Mouse (Mus musculus) gastrocnemius, postnatal 36 days (tissue): ENCODE data around the gene Zfp40. TPM values are rescaled to one million over a fixed set of nuclear protein-coding genes. Genes with fewer than 3 reads are reported as not detected.
"Not testable (repeated sequence)": the region's sequence is repeated elsewhere in the genome, so short reads cannot be mapped to it uniquely, and the experiment has no call there.

Experiments used
- DNase-seq, 2 experiments: peaks; one replicate each; pipeline ENCODE4 v3.0.0; 2022
- intact Hi-C: fragments of 180-260 bp; cut with DNase I; formaldehyde crosslinking; loops from one replicate; pipeline ENCODE4 v1.15.1; 2025
- long read RNA-seq, 2 experiments: library from polyadenylated mRNA; stranded (forward); transcript quantifications; one replicate each; pipeline ENCODE4 v2.0.0; 2021
- total RNA-seq, 2 experiments: library from RNA; stranded (reverse); gene quantifications; 2 replicates each; pipeline ENCODE4 v1.2.3; 2021

Zfp40 gene
- total RNA-seq = 1 to 10 TPM; 2.0 TPM
- long read RNA-seq, experiment 1 = 0 reads
- long read RNA-seq, experiment 2 = 0 reads

DNA sequence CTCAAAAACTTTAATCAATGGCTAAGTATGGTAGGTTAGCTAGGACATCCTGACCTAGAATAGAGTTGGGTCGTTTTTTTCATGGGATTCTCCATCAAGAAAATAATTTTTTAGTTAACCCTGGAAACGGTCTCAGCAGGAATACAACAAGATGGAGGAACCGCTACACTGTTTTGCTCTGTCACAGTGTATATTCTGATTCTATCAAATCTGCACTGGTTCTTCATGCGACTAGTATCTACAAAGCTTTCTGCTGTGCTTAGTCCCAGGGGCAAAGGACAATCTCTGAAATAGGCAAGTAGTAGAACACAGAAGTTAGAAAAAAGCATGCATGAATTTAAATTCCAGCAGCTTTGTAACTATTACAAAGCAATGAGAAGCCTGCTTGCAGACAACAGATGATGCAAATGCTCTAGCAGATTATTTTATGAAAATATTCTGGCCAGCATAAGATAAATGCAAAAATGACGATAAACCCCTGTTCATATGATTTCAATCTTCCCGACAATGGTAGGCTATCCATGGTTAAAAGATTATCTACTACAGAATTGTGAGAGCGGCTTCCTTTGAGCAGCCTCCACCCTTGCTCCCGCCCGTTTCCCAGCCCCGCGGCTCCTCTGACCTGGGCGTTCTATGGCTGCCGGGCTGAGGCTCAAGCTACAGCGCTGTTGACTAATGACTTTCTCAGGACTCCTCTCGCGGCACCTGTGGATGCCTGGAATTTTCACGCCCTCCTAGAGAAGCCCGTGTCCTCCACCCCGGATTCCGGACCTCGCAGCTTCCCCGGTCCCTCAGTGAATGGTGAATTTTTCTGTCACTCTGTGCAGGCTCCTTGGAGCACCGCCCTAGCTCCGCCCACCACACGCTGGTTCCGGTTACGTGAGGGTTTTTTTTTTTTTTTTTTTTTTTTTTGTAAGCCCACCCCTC lies at the start of gene Zfp40:
Gene Zfp40 (minus strand): TSS at position 800 of the 927 bp plus-strand sequence.
- peak; percentile 85 to 88 for DNase-seq
- intact Hi-C loops = loop anchor here (10.0 kb wide), 1 partner anchor 352 kb away; no protein-coding TSS in a partner anchor

DNA sequence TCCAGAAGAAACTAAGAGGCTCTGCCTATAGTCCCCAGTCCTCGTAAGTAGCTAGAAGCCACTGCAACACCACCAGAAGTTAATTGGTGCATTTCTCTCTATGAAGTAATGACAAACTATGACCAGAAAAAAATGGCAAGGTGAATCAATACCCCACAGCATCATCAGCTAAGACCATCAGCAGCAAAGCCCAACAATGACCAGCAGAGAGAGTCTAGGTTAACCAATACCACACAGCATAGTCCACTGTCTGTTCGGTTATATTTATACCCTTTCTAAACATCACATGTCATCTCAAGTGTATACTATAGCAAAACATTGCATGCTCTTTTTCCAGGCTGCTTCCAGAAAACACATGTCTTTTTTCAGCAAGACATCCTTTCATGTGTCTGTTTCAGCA lies 25.3 kb upstream of the Zfp40 start:
- intact Hi-C loops = no loop called here
- no peak for DNase-seq

DNA sequence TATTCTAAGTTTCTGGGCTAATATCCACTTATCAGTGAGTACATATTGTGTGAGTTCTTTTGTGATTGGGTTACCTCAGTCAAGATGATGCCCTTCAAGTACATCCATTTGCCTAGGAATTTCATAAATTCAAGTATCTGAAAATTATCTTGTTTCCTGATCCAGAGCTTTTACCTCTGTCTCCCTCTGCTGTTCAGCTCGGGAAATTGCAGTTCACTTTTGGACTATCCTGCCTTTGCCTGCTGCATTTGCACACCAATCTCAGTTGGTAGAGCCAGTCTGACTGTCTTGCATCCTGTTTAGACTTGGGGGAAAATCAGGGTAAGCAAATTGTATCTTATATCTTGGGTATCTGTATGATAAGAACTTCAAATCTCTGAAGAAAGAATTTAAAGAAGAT lies 6.8 kb upstream of the Zfp40 start:
- not testable (repeated sequence) for DNase-seq
- intact Hi-C loops = loop anchor here (10.0 kb wide), 1 partner anchor 345 kb away; no protein-coding TSS in a partner anchor

DNA sequence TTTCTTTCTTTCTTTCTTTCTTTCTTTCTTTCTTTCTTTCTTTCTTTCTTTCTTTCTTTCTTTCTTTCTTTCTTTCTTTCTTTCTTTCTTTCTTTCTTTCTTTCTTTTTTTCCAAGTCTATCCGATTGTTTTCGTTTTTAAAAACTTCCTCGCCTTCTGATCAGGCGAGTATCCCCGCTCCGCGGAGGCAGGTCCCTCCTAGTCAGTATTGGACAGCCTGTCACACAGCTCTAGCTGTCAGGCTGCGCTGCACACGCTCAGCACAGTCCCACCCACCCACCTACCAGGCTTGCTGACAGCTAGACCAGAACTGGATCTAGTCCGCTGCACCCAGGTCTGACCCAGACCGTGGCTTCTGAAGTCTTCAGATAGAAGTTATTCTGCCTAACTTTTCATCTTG lies 389 bp upstream of the Zfp40 start:
- peak; percentile 17 to 25 for DNase-seq
- intact Hi-C loops = loop anchor here (10.0 kb wide), 1 partner anchor 351 kb away; no protein-coding TSS in a partner anchor

DNA sequence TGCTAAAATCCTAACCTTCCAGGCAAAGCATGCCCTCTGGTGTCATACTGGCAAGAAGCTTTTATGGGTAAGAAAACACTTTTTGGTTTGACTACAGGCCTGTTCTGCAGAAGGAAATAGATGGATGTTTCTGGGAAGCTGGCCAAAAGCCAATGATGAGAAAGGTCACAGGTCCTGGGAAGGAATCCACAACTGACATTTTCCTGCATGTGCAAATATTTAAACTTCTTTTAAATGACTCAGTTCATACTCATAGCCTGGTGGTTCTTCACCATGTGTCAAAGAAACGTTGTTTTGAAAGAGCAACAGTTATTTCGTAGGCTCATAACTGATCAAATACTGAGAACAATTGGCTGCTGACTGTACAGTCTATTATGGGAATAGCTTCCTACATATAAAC lies 5.4 kb downstream of the Zfp40 start:
- intact Hi-C loops = no loop called here
- no peak for DNase-seq

Other genes starting within 250 kb of the Zfp40 start
- not detected for gene Vmn2r-ps130, start 132.1 kb downstream of the Zfp40 start, total RNA-seq
- gene Vmn2r114, start 119.3 kb upstream of the Zfp40 start, total RNA-seq = not detected
- gene Vmn2r115, start 150.5 kb upstream of the Zfp40 start, total RNA-seq = not detected
- gene Vmn2r116, start 191.4 kb upstream of the Zfp40 start, total RNA-seq = not detected